Mouse (Mus musculus) adrenal gland, postnatal 25 days (tissue): ENCODE measurements at regions not wholly inside any gene's neighbourhood (a gene's known extent, or its start where the extent isn't known, plus 50 kb on each side); places are given as distances from the start of the nearest gene placed in this dataset.

Experiments used
- DNase-seq: peaks from one replicate; pipeline ENCODE4 v3.0.0; 2021; ENCODE audit warnings: mixed read lengths

GRCm38 (mm10) chr10:110534387-110534786, 78.4 kb upstream of the Nav3 start:
- DNase-seq = no peak

- DNase-seq = no peak
These were observed 86.7 kb upstream of the Nav3 start for GRCm38 (mm10) chr10:110542712-110543111.

GRCm38 (mm10) chr10:110548391-110548790, 92.4 kb upstream of the Nav3 start:
- no peak for DNase-seq

GRCm38 (mm10) chr10:110553954-110554353, 98.0 kb upstream of the Nav3 start:
- DNase-seq = no peak

- no peak for DNase-seq
These were observed 100.4 kb upstream of the Nav3 start for GRCm38 (mm10) chr10:110556326-110556883.

GRCm38 (mm10) chr10:110563057-110563456, 107.1 kb upstream of the Nav3 start:
- no peak for DNase-seq

GRCm38 (mm10) chr10:110563571-110563970, 107.6 kb upstream of the Nav3 start:
- DNase-seq = no peak

- DNase-seq = no peak
These were observed 110.5 kb upstream of the Nav3 start for GRCm38 (mm10) chr10:110566260-110567050.

- no peak for DNase-seq
These were observed 114.5 kb upstream of the Nav3 start for GRCm38 (mm10) chr10:110570465-110570864.

- no peak for DNase-seq
These were observed 115.2 kb upstream of the Nav3 start for GRCm38 (mm10) chr10:110571179-110571578.

GRCm38 (mm10) chr10:110573530-110573929, 117.5 kb upstream of the Nav3 start:
- no peak for DNase-seq

- DNase-seq = no peak
These were observed 130.0 kb upstream of the Nav3 start for GRCm38 (mm10) chr10:110586029-110586428.

- DNase-seq = no peak
These were observed 130.5 kb upstream of the Nav3 start for GRCm38 (mm10) chr10:110586507-110586906.

- no peak for DNase-seq
These were observed 131.5 kb upstream of the Nav3 start for GRCm38 (mm10) chr10:110587529-110587928.

GRCm38 (mm10) chr10:110600352-110600853, 144.4 kb upstream of the Nav3 start:
- DNase-seq = no peak

- no peak for DNase-seq
These were observed 134.9 kb upstream of the E2f7 start for GRCm38 (mm10) chr10:110610336-110610735.

- no peak for DNase-seq
These were observed 128.2 kb upstream of the E2f7 start for GRCm38 (mm10) chr10:110617004-110617403.

- no peak for DNase-seq
These were observed 126.0 kb upstream of the E2f7 start for GRCm38 (mm10) chr10:110619193-110619592.

- no peak for DNase-seq
These were observed 119.6 kb upstream of the E2f7 start for GRCm38 (mm10) chr10:110625644-110626043.

GRCm38 (mm10) chr10:110640406-110640805, 104.8 kb upstream of the E2f7 start:
- DNase-seq = no peak

GRCm38 (mm10) chr10:110642065-110642690, 103.1 kb upstream of the E2f7 start:
- no peak for DNase-seq

- no peak for DNase-seq
These were observed 97.6 kb upstream of the E2f7 start for GRCm38 (mm10) chr10:110647603-110648002.

- DNase-seq = no peak
These were observed 95.1 kb upstream of the E2f7 start for GRCm38 (mm10) chr10:110650107-110650506.
